Mouse (Mus musculus) kidney, embryonic 14.5 days (tissue): ENCODE results near the gene Nsmce1. TPM values are rescaled to one million over a fixed set of nuclear protein-coding genes. Genes with fewer than 3 reads are reported as not detected.
A peak's percentile ranks its signal among the peaks of the same experiment; 100 is the strongest.

Source experiments
- ATAC-seq: fragments of 200-750 bp; cut with Nextera tagmentation; 2 replicates; pipeline ENCODE4 v1.8.0; 2017; ENCODE audit warnings: moderate number of reproducible peaks, mild to moderate bottlenecking, moderate TSS enrichment, moderate library complexity; ENCODE audit not compliant: low FRiP score, low TSS enrichment
- H3K27ac ChIP-seq: fragments of 300-500 bp; sonication (generic); 2 replicates; pipeline ENCODE4 v1.5.1; 2014; ENCODE audit warnings: low read depth, mild to moderate bottlenecking, low read length, moderate library complexity, mixed read lengths
- H3K27me3 ChIP-seq: fragments of 300-500 bp; sonication (generic); 2 replicates; pipeline ENCODE4 v1.6.1; 2014; ENCODE audit warnings: mild to moderate bottlenecking, low read length; ENCODE audit not compliant: control insufficient read depth, insufficient read depth
- H3K36me3 ChIP-seq: fragments of 300-500 bp; sonication (generic); 2 replicates; pipeline ENCODE4 v1.6.1; 2014; ENCODE audit warnings: low read length, mixed read lengths; ENCODE audit not compliant: control insufficient read depth, insufficient read depth
- H3K4me1 ChIP-seq: fragments of 300-500 bp; sonication (generic); 2 replicates; pipeline ENCODE4 v1.6.1; 2014; ENCODE audit warnings: low read length, mixed read lengths; ENCODE audit not compliant: control insufficient read depth, insufficient read depth
- H3K4me2 ChIP-seq: fragments of 300-500 bp; sonication (generic); replicated peaks from 2 replicates; pipeline ENCODE4 v1.6.1; 2014; ENCODE audit warnings: low read depth, mild to moderate bottlenecking, low read length
- H3K4me3 ChIP-seq: fragments of 300-500 bp; sonication (generic); 2 replicates; pipeline ENCODE4 v1.5.1; 2014; ENCODE audit warnings: mild to moderate bottlenecking, low read length
- H3K9ac ChIP-seq: fragments of 300-500 bp; sonication (generic); 2 replicates; pipeline ENCODE4 v1.6.1; 2014; ENCODE audit warnings: low read depth, mild to moderate bottlenecking, low read length, moderate library complexity
- H3K9me3 ChIP-seq: fragments of 300-500 bp; sonication (generic); 2 replicates; pipeline ENCODE4 v1.6.1; 2016; ENCODE audit warnings: low read length; ENCODE audit not compliant: control insufficient read depth
- whole genome bisulfite sequencing: fragments of 180-500 bp; shearing (Covaris S2); extraction: QIAGEN DNeasy Blood & Tissue Kit; methylation state at CpG from one replicate; pipeline ENCODE4 v1.1.7; 2014; 5-methylcytosine and 5-hydroxymethylcytosine counted together
- polyA plus RNA-seq: library from polyadenylated mRNA; unstranded; fragments of >200 nt; fragmentation: Nextera tagmentation; extraction: Ambion mirVana; gene quantifications from 2 replicates; pipeline ENCODE4 v1.2.1, GENCODE M21; 2014

Gene Nsmce1
- polyA plus RNA-seq, 1 experiment from 2014 or later, result 137 TPM

- no peaks in the 10 kb centered on the region for H3K9me3 ChIP-seq
- no peak overlapping the region for H3K27ac ChIP-seq
- no peak overlapping the region for H3K9ac ChIP-seq
- peak; percentile 26; the same call in 1 of the 2 replicates for ATAC-seq
- WGBS, result 40% methylated on average over 5 of the region's 5 CpGs
- peaks cover 61% of the 10 kb centered on the region for H3K36me3 ChIP-seq
- H3K4me1 ChIP-seq, result peaks cover 10% of the 10 kb centered on the region
- no peak overlapping the region for H3K4me2 ChIP-seq
- H3K4me3 ChIP-seq, result no peak overlapping the region
- no peaks in the 10 kb centered on the region for H3K27me3 ChIP-seq
Measured at GRCm38 (mm10) chr7:125469937-125470336, 21.5 kb downstream of the Nsmce1 start.

GRCm38 (mm10) chr7:125462200-125462599 is 29.2 kb downstream of the Nsmce1 start:
- 36% methylated on average over 2 of the region's 2 CpGs for WGBS
- no peak overlapping the region for H3K9ac ChIP-seq
- H3K4me3 ChIP-seq, result no peak overlapping the region
- no peak for ATAC-seq
- H3K27me3 ChIP-seq, result no peaks in the 10 kb centered on the region
- H3K27ac ChIP-seq, result no peak overlapping the region
- H3K9me3 ChIP-seq, result no peaks in the 10 kb centered on the region
- H3K4me1 ChIP-seq, result no peaks in the 10 kb centered on the region
- peaks cover 29% of the 10 kb centered on the region for H3K36me3 ChIP-seq
- no peak overlapping the region for H3K4me2 ChIP-seq

GRCm38 (mm10) chr7:125453671-125454070 is 37.7 kb downstream of the Nsmce1 start:
- no peak for ATAC-seq
- H3K4me2 ChIP-seq, result no peak overlapping the region
- no peaks in the 10 kb centered on the region for H3K9me3 ChIP-seq
- H3K4me3 ChIP-seq, result no peak overlapping the region
- 94% methylated on average over 4 of the region's 4 CpGs for WGBS
- H3K27ac ChIP-seq, result no peak overlapping the region
- no peaks in the 10 kb centered on the region for H3K4me1 ChIP-seq
- no peak overlapping the region for H3K9ac ChIP-seq
- H3K27me3 ChIP-seq, result no peaks in the 10 kb centered on the region
- H3K36me3 ChIP-seq, result peaks cover 18% of the 10 kb centered on the region; the same call in 1 of the 2 replicates

- Histone ChIP-seq H3K27me3 (no peaks in the 10 kb centered on the region), H3K36me3 (peaks cover 13% of the 10 kb centered on the region; the same call in 1 of the 2 replicates), H3K9ac (no peak overlapping the region), H3K27ac (no peak overlapping the region), H3K9me3 (no peaks in the 10 kb centered on the region), H3K4me1 (no peaks in the 10 kb centered on the region), H3K4me3 (no peak overlapping the region), H3K4me2 (no peak overlapping the region)
- WGBS, result 95% methylated on average over 2 of the region's 2 CpGs
- ATAC-seq, result no peak
Measured at GRCm38 (mm10) chr7:125451078-125451477, 40.3 kb downstream of the Nsmce1 start.

GRCm38 (mm10) chr7:125450678-125451077 is 40.7 kb downstream of the Nsmce1 start:
- H3K9me3 ChIP-seq, result no peaks in the 10 kb centered on the region
- no peak for ATAC-seq
- no peaks in the 10 kb centered on the region for H3K4me1 ChIP-seq
- H3K4me3 ChIP-seq, result no peak overlapping the region
- no peak overlapping the region for H3K4me2 ChIP-seq
- 83% methylated on average over 1 of the region's 1 CpGs for WGBS
- H3K27ac ChIP-seq, result no peak overlapping the region
- peaks cover 13% of the 10 kb centered on the region; the same call in 1 of the 2 replicates for H3K36me3 ChIP-seq
- no peak overlapping the region for H3K9ac ChIP-seq
- no peaks in the 10 kb centered on the region for H3K27me3 ChIP-seq

- Histone ChIP-seq H3K9me3 (no peaks in the 10 kb centered on the region), H3K4me2 (peak within 1 kb of the TSS; percentile 65), H3K27ac (peak within 1 kb of the TSS; percentile 97), H3K36me3 (no peaks in the 10 kb centered on the region), H3K9ac (peak within 1 kb of the TSS; percentile 79), H3K4me1 (peaks cover 8% of the 10 kb centered on the region; the same call in 1 of the 2 replicates), H3K4me3 (peak within 1 kb of the TSS; percentile 61), H3K27me3 (no peaks in the 10 kb centered on the region)
- ATAC-seq, result peak; percentile 97
- 4% methylated on average over 61 of the region's 61 CpGs for WGBS
Measured at GRCm38 (mm10) chr7:125444464-125445401, 46.7 kb downstream of the Nsmce1 start, which contains the start of gene Kdm8. TSS of gene Kdm8 (plus strand) at chr7:125444676.

GRCm38 (mm10) chr7:125444076-125444463 is 47.3 kb downstream of the Nsmce1 start:
- no peaks in the 10 kb centered on the region for H3K36me3 ChIP-seq
- H3K4me3 ChIP-seq, result peak overlapping the region; percentile 61
- H3K27ac ChIP-seq, result peak overlapping the region; percentile 97
- ATAC-seq, result peak; percentile 13; the same call in 1 of the 2 replicates
- H3K9ac ChIP-seq, result peak overlapping the region; percentile 79
- peak overlapping the region; percentile 65 for H3K4me2 ChIP-seq
- no peaks in the 10 kb centered on the region for H3K27me3 ChIP-seq
- 12% methylated on average over 10 of the region's 10 CpGs for WGBS
- H3K4me1 ChIP-seq, result peaks cover 8% of the 10 kb centered on the region; the same call in 1 of the 2 replicates
- no peaks in the 10 kb centered on the region for H3K9me3 ChIP-seq

- WGBS, result 81% methylated on average over 4 of the region's 4 CpGs
- ATAC-seq, result no peak
- H3K27ac ChIP-seq, result no peak overlapping the region
Measured at GRCm38 (mm10) chr7:125442323-125442722, 49.1 kb downstream of the Nsmce1 start.

More at GRCm38 (mm10) chr7:125442323-125442722, 49.1 kb downstream of the Nsmce1 start:
- no peak overlapping the region for H3K4me3 ChIP-seq
- H3K9ac ChIP-seq, result no peak overlapping the region
- no peaks in the 10 kb centered on the region for H3K9me3 ChIP-seq
- H3K4me1 ChIP-seq, result peaks cover 8% of the 10 kb centered on the region; the same call in 1 of the 2 replicates
- no peaks in the 10 kb centered on the region for H3K27me3 ChIP-seq
- no peaks in the 10 kb centered on the region for H3K36me3 ChIP-seq
- H3K4me2 ChIP-seq, result no peak overlapping the region
